Mouse (Mus musculus) spleen, adult 2 months (tissue): Measurements from ENCODE around the gene Tbc1d20. TPM values are rescaled to one million over a fixed set of nuclear protein-coding genes. Genes with fewer than 3 reads are reported as not detected.

ENCODE experiments used
- DNase-seq, 2 experiments: peaks; one replicate each; pipeline versions ENCODE4 v3.0.0 to v3.0.0-alpha.2; 2012 to 2021; ENCODE audit warnings: low spot score in 2 of 2, low read depth in 1 of 2
- H3K27ac ChIP-seq: fragments of 200-500 bp; 2 replicates; pipeline ENCODE4 v1.5.1; 2012; ENCODE audit warnings: low read length, inconsistent platforms; ENCODE audit not compliant: insufficient read depth
- H3K27me3 ChIP-seq: fragments of 200-500 bp; 2 replicates; pipeline ENCODE4 v1.6.1; 2012; ENCODE audit warnings: mild to moderate bottlenecking, moderate library complexity, low read length, inconsistent platforms; ENCODE audit not compliant: control insufficient read depth, insufficient read depth
- H3K36me3 ChIP-seq: fragments of 200-500 bp; 2 replicates; pipeline ENCODE4 v1.6.1; 2012; ENCODE audit warnings: mild to moderate bottlenecking, low read length, inconsistent platforms; ENCODE audit not compliant: control insufficient read depth, insufficient read depth
- H3K4me1 ChIP-seq: fragments of 200-500 bp; 2 replicates; pipeline ENCODE4 v1.6.1; 2011; ENCODE audit warnings: inconsistent platforms; ENCODE audit not compliant: control insufficient read depth, insufficient read depth, insufficient read length
- H3K4me3 ChIP-seq: fragments of 200-500 bp; 2 replicates; pipeline ENCODE4 v1.5.1; 2011; ENCODE audit warnings: mild to moderate bottlenecking, inconsistent platforms; ENCODE audit not compliant: insufficient read depth, insufficient read length; ENCODE audit errors: extremely low read depth
- CTCF ChIP-seq: fragments of 200-500 bp; IDR thresholded peaks from 2 replicates; pipeline ENCODE4 v1.5.1; 2011; ENCODE audit warnings: mild to moderate bottlenecking, inconsistent platforms; ENCODE audit not compliant: insufficient read depth, insufficient read length, insufficient replicate concordance; ENCODE audit errors: extremely low read depth
- POLR2A ChIP-seq: fragments of 200-500 bp; IDR thresholded peaks from 2 replicates; pipeline ENCODE4 v1.6.1; 2011; ENCODE audit warnings: low read depth, low read length, inconsistent platforms
- WGBS: fragments of 180-500 bp; shearing (Covaris S2); methylation state at CpG from one replicate; pipeline ENCODE4 v1.1.7; 2018; 5-methylcytosine and 5-hydroxymethylcytosine counted together
- polyA plus RNA-seq: library from polyadenylated mRNA; depleted of rRNA; stranded (reverse); fragments of >200 nt; gene quantifications from 2 replicates; pipeline ENCODE4 v1.2.3, GENCODE M21; 2012; rRNA removed

The Tbc1d20 gene
- polyA plus RNA-seq = 37.9 and 39.5 TPM in 2 replicates

DNA sequence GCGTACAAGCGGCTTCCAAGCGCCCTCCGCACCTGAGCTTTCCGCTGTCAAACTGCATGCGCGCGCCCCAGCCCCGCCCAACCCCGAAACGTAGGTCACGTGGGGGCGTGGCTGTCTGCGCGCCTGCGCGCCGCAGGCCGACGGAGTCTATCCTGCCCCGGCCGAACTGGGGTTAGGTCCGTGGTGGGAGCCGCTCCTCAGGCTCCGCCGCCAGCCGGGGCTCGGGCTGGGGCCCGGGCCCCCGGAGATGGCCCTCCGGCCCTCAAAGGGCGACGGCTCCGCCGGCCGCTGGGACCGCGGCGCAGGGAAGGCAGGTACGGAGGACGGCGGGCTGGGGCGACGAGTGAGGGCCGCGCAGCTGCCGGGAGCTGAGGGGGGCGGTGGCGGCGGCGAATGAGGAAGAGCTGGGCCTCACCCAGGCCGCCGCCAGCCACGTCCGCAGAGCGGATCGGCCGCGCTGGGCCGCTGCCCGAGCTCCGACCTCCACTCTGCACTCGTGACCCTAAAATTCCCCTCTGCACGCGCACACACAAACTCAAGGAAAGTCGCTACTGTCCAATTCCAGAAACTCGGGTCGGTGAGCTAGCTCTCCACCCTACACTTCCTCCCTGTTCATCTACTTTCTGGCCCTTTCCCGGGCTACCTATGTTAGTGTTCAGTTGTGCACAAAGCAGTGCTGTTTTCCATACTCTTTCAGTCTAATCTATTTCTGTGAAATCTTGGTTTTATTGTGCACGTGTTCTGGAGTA, at the start of gene Tbc1d20:
Tbc1d20 (plus strand) TSS at position 102 of the 749 bp plus-strand sequence.
- Histone ChIP-seq H3K27me3 (no peaks in the 10 kb centered on the region), H3K36me3 (no peaks in the 10 kb centered on the region; the same call in 1 of the 2 replicates), H3K4me1 (peaks cover 5% of the 10 kb centered on the region), H3K4me3 (peak within 1 kb of the TSS; percentile 75), H3K27ac (peak within 1 kb of the TSS; percentile 89)
- DNase-seq = peak; percentile 87 to 88
- under 1% methylated on average over 69 of the region's 70 CpGs for WGBS
- no peak for TF ChIP-seq CTCF
- TF ChIP-seq POLR2A = peak; percentile 91

DNA sequence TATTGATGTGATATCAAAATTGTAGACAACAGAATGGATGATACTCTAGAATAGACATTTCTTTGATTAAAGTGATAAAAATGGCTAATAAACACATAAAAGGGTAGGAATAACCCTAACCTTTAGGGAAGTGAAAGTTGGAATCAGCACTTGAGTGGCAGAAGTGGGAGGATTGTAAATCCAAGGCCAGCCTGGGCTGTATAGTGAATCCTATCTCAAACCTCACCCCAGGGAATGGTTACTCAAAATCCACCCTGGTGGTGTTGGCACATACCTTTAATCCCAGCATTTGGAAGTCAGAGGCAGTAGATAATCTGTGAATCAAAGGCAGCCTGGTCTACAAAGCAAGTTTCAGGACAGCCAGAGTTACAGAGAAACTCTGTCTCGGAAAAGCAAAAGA, 46.4 kb upstream of the Tbc1d20 start:
- Histone ChIP-seq H3K4me1 (no peaks in the 10 kb centered on the region), H3K27me3 (no peaks in the 10 kb centered on the region), H3K36me3 (peaks cover 9% of the 10 kb centered on the region), H3K4me3 (no peak overlapping the region), H3K27ac (no peak overlapping the region)
- DNase-seq = no peak
- TF ChIP-seq POLR2A = no peak
- no peak for TF ChIP-seq CTCF
- WGBS = 98% methylated on average over 1 of the region's 1 CpGs

GRCm38 (mm10) chr2:152250511-152250910, 43.1 kb upstream of the Tbc1d20 start:
- Histone ChIP-seq H3K27ac (no peak overlapping the region), H3K4me1 (no peaks in the 10 kb centered on the region), H3K36me3 (peaks cover 20% of the 10 kb centered on the region), H3K4me3 (no peak overlapping the region), H3K27me3 (no peaks in the 10 kb centered on the region)
- TF ChIP-seq POLR2A = no peak
- DNase-seq = no peak
- WGBS = 81% methylated on average over 4 of the region's 4 CpGs

GRCm38 (mm10) chr2:152259739-152260138, 33.9 kb upstream of the Tbc1d20 start:
- Histone ChIP-seq H3K27ac (no peak overlapping the region), H3K36me3 (peaks cover 34% of the 10 kb centered on the region)

DNA sequence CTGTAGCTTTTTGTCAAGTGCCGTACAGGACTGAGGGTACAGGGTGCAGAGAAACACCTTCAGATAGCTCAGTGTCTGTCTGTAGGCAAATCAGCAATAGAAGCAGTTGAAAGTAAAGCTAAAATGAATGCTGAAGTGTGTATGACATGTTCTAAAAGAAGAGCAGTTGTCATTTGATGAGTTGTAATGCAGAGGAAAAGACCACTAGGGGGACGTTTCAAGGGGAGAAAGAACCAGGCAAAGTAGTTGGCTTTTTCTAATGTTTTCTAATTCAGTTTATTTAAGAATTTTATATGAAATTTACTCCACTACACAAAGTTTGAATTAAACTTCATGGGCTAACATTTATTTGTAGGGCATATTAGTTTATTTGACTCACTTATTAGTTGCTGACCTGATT, 20.0 kb upstream of the Tbc1d20 start:
- 82% methylated on average over 2 of the region's 2 CpGs for WGBS
- no peak for TF ChIP-seq POLR2A
- no peak for TF ChIP-seq CTCF
- peaks cover 27% of the 10 kb centered on the region for H3K36me3 ChIP-seq
- H3K27ac ChIP-seq = no peak overlapping the region
- no peaks in the 10 kb centered on the region for H3K27me3 ChIP-seq
- no peaks in the 10 kb centered on the region for H3K4me1 ChIP-seq
- H3K4me3 ChIP-seq = no peak overlapping the region
- no peak for DNase-seq

More at GRCm38 (mm10) chr2:152259739-152260138, 33.9 kb upstream of the Tbc1d20 start:
- TF ChIP-seq CTCF (no peak), POLR2A (no peak)
- WGBS = 96% methylated on average over 1 of the region's 1 CpGs
- H3K4me1 ChIP-seq = no peaks in the 10 kb centered on the region
- no peaks in the 10 kb centered on the region for H3K27me3 ChIP-seq
- no peak for DNase-seq
- H3K4me3 ChIP-seq = no peak overlapping the region

DNA sequence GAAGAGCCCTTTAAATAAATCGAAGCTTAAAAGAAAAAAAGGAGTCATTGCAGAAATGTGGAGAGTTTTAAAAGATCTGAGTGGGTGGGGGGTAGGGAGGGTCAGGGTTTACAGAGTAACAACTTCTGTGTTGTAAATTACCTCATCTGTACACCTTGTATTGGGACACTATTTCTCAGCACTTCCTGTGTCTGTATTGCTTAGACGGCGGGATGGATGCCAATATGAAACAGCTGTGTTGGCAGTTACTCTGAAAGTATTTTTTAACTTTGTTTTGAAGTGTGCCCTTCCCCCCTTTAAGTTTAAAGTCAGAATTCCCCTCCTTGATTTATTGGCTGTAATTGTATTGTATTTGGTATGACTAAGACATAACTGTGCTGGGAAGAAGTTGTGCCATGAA, 12.2 kb upstream of the Tbc1d20 start:
- no peak for DNase-seq
- no peaks in the 10 kb centered on the region for H3K4me1 ChIP-seq
- H3K27me3 ChIP-seq = no peaks in the 10 kb centered on the region
- H3K27ac ChIP-seq = no peak overlapping the region
- peaks cover 29% of the 10 kb centered on the region for H3K36me3 ChIP-seq
- 79% methylated on average over 3 of the region's 3 CpGs for WGBS
- H3K4me3 ChIP-seq = no peak overlapping the region
- no peak for TF ChIP-seq CTCF
- TF ChIP-seq POLR2A = no peak

- no peaks in the 10 kb centered on the region for H3K27me3 ChIP-seq
- TF ChIP-seq CTCF (no peak), POLR2A (no peak)
- no peak overlapping the region for H3K27ac ChIP-seq
- H3K4me1 ChIP-seq = no peaks in the 10 kb centered on the region
- WGBS = 94% methylated on average over 5 of the region's 5 CpGs
- DNase-seq = no peak
- H3K36me3 ChIP-seq = peaks cover 12% of the 10 kb centered on the region
- no peak overlapping the region for H3K4me3 ChIP-seq
These were observed 6.1 kb upstream of the Tbc1d20 start for GRCm38 (mm10) chr2:152287560-152287959.
